Mouse (Mus musculus) thymus, postnatal 36 days (tissue): ENCODE data around the gene Rars2.
"Not testable (repeated sequence)": the region's sequence is repeated elsewhere in the genome, so short reads cannot be mapped to it uniquely, and the experiment has no call there.

ENCODE experiments used
- DNase-seq, 2 experiments: peaks; one replicate each; pipeline ENCODE4 v3.0.0; 2022; ENCODE audit warnings: mixed read lengths in 2 of 2

Rars2 gene

DNA sequence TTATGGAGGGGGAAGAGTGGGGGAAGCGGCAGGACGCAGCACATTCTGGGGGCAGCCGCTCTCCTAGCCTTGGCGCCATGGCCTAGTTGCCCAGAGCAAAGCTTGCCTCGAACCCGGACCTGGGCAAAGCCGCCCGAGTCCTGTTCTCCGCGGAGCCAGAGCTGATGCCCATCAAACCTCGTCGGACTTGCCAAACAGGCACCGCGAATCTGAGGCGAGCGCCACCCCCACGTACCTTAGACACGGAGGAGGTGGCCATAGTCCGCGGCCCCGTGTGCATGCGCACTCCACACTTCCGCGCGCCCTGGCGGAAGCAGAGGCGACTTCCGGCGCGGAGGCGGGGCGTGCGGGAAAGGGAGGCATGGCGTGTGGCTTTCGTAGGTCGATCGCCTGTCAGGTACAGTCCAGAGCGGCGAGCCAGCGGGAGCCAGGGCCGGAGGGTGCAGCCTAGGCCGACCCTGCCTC is at the start of gene Rars2, which contains the start of gene Orc3:
Gene Rars2 (plus strand): TSS at position 328 of the 465 bp plus-strand sequence.
Gene Orc3 (minus strand): TSS at position 315 of the 465 bp plus-strand sequence.
- peak; percentile 91 for DNase-seq

DNA sequence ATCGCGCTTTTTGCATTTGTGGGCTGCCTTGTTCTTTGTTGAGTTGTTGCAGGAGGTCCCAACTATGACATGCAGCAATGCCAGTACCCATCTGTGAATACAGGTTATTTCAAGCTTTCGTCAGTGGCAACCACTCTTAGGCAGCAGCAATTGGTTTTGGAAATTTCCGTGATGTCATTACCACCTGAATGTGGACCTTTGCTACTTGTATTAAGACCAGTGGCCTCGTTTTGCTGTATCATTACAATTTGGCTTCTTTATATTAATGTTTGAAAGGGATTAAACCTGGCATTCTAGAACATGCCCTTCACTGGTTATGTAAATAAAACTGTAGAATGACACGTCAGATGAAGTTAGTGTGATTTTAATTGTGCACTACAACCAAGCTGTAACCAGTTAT is 48.5 kb upstream of the Rars2 start:
- DNase-seq = no peak

DNA sequence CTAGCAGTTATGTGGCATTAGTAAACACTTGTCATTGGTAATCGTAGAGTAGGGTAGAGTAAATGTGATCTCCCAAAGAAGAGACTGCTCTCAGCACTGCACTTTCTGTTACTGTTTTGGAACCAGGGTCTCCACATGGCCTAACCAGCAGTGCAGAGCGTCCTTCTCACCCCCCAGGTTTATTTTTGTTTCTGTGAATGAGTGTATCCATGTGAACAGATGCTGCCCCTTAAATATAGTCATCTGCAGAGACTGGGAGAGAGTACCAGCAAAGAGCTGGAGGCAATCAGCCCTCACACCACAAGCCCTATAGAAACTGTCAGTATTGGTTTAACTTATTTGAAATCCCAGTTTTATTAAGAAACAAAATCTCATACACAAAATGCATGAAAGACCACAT is 41.9 kb upstream of the Rars2 start:
- no peak for DNase-seq

DNA sequence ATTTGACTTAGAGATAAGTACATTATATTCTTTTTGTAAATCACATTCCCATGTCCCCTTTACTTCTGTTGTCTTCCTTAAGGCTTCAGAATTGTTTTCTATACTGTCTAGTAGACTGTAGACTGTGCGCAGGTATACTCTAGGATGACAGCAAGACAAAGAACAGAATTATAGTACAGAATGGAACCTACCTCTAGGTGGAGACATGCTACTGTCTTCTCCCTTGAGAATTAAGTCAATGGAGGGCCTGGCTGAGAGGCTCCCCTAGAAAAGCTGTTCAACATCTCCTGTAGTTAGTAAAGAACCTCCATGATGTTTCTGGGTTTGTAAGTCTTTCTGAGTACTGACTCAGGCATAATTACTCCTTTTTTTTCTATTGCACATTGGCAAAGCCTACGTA is 37.7 kb upstream of the Rars2 start:
- no peak for DNase-seq

DNA sequence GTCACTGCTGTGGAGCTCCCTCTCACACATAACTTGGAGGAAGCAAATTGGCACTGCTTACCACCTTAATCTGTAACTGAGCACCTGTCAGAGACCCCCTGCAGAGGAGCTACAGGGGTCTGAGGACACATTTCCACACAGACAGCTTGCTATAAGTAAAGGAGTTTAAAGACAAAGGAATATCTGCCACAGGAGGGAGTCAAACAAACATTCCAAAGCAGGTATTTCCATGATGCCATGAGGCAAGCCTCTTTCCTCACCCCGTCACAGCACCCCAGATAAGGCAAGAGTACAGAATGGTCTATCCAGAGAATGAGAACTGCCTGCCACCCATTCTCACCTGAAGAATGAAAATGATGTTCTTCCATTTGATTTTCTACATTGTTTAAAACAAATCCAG is 35.5 kb upstream of the Rars2 start:
- DNase-seq = no peak

DNA sequence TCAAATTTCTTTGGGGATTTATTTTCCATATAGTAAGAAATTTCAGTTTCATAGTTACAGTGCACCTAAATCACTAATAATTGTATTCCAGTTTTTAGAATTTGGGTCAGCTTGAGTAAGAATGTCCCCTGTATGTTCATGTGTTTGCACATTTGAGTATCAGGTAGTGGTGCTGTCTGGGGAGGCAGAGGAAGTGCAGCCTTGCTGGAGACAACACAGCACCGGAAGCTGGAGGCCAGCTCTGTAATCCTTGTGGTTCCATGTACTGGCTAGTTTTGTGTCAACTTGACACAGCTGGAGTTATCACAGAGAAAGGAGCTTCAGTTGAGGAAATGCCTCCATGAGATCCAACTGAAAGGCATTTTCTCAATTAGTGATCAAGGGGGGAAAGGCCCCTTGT is 33.3 kb upstream of the Rars2 start:
- DNase-seq = not testable (repeated sequence)

DNA sequence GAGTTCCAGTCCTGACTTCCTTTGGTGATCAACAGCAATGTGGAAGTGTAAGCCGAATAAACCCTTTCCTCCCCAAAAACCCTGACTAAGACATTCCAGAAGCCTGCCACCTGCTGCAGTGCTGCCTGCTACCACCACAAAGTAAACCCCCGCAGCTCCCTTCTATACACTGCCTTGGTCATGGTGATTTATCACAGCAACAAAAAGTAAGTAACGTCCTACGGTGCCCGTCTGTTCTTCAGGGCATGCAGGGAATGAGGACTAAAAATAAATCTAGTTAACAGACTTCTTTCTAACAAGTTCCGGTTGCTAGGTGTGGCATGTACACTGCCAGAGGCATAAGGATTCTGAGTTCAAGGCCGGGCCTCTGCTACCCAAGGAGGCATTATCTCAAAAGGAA is 32.8 kb upstream of the Rars2 start:
- DNase-seq = no peak

DNA sequence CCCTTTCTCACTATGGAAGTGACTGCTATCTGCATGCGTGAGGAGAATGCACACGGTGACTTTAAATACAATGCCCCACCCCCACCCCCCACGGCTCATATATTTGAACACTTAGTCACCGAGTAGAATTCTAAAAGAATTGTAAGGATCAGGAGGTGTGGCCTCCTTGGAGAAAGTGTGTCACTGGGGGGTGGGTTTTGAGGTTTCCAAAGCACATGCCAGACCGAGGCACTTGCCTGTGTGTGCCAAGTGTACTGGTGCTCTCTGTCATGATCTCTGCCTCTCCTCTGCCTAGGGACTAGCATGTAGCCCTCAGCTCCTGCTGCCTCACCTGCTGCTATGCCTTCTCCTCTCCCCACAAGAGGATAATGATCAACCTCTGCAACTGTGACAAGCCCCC is 32.3 kb upstream of the Rars2 start:
- no peak for DNase-seq

DNA sequence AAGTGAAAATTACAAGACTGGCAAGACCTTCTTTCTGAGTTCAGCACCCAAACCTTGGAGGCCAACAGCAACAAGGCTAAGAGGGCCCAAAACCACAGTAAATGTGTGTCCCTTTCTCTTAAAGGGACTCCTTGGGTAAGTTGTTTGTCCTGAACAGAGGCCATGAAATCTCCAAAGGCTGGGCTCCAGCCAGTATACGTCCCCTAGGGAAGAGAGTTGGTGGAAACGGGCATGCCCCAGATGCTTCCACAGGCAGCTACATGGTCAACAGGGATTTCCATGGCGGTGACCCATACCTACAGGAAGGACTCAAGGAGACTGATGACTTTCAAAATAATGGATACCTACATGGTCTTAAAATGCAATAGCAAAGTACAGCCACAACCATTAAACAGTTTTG is 31.3 kb upstream of the Rars2 start:
- DNase-seq = no peak

DNA sequence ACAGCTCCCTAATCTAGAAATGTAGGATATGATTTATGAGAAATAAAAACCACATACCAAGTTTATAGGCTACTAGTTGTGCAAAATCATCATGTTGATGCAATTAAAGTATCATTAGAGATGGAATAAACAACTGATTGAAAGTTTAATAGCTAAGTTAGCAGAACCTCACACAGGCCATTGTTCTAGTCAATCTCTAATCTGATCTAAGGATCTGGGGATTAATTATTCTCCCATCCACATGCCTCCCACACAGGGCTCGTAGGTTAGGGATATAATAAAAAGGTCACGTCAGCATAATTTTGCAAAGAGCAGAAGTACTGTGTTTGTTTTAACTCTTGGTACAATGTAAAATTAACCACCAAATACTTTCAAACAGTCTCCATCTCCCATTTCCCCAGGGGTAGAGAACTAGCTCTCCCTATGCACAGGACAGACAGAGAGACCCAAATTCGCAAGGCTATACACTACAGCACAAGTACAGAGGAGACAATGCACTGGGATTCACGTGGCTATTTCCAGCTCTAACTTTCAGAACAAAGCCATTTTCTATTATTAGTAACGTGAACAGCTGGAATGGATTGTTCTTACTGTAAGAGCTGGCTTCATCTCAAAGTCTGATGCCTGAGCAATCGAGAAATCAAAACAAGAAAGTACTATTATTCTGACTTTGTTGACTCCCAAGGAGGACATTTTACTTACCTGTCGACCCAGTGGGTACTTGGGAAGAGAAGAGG is 29.7 kb upstream of the Rars2 start:
- DNase-seq = no peak

DNA sequence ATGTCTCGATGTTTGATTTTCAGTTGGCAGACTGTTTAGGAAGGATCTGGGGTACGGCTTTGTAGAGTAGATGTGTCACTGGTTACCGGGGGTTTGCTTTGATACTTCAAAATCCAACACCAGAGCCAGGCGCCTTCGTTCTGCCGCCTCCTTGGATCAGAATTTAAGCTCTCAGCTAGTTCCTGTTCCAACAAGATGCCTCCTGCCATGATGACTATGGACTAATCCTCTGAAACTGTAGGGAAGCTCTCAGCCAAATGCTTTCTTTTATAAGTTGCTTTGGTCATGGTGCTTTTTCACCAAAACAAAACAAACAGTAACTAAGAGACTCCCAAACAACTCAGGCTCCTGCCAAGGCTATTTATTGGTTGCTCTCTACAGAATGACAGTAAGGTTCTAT is 11.6 kb upstream of the Rars2 start:
- no peak for DNase-seq

DNA sequence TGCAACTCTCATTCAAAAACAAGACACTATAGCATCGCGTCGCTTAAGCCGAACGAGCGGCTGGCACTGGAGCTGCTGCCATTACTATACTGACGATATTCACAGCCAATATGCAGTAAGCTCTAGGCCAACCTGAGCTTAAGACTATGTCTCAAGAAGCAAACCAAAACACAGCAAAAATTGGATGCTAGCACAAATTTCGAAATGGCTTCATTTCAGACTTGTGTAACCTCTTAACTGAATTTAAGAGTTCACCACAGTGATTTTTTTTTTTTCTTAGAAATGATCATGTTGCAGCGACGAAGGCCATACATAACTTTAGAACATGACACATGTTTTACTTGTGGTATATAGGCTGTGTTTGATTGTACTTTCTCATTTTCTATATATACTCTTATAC is 8.1 kb upstream of the Rars2 start:
- DNase-seq = no peak

DNA sequence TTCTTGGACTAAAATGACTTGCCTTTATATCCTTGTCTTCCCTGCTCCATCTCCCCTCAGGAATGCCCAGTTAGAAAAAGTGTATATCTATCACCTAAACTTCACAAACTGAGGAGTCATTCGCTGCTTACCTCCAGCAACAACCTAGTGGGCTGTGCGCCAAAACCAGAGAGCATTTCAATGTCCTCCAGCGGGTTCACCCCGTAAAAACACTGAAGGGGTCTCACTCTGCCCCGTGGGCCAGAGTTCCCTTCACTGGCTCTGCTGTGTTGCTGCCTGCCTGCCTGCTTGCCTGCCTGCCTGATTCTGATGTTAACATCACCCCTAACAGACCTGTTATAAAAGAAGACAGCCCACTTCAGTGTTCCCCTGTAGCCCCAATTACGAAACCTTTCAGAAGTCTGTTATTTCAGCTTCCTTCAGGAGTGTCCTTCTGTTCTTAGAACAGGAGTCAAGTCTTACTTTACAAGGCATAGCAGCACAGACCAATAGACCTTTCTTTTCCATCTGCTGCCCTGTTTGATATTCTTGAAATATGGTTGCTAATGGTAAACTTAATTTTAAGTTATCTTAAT is 1.1 kb upstream of the Rars2 start:
- DNase-seq = peak in 1 of 2 experiments; percentile 11

DNA sequence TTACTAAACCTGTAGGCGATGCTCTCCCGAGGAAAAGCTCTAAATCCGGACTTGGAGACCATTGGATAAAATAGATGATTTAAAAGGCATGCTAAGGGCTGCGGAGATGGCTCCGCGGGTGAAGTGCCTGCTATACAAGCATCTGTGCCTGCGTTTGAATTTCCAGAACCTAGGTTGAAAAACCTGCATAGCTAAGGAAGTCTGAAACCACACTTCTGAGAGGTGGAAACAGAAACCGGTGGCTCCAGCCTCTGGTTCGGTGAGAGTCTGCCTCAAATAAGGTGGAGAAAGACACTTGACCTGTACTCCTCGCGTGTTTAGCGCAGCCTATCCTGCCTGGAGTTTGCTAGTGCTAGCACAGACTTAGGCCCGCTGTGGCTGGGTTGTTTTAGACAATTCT is 546 bp downstream of the Rars2 start:
- peak in 1 of 2 experiments; percentile 10 for DNase-seq

DNA sequence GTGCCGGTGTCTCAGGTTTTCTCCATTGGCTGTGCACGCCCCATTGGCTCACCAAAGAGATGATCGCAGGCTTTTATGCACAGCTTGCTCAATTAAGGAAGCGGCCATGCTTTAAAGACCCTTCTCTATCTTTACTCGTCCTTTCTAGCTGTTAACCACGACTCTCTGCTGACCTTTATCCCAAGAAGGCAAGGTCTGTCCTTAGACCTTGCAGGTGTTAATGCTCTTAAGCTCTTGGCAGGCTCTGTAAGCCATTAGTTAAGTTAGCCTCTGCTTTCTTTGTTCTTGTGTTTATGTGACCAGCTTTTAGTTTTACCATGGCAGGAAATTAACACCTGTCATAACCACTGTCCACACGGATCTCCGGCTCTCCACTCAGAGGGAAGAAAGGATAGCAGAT is 1.4 kb downstream of the Rars2 start:
- DNase-seq = no peak

DNA sequence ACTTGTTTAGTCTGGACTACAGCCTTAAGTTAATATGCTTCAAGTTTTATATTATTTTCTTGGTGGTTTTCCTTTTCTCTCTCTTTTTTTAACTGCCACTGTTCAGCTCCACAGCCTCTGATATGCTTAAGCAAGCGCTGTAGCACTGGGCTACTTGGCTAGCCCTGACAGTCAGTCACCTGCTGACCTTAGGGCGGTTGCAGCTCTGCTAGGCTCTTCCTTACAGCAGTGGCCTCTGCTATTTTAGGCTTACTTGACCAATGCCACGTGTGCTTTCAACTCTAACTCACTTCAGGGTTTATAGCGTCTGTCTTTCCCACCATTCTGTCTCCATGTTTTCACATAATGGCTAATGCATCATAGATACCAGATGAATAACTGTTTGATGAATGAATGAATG is 10.8 kb downstream of the Rars2 start:
- no peak for DNase-seq

DNA sequence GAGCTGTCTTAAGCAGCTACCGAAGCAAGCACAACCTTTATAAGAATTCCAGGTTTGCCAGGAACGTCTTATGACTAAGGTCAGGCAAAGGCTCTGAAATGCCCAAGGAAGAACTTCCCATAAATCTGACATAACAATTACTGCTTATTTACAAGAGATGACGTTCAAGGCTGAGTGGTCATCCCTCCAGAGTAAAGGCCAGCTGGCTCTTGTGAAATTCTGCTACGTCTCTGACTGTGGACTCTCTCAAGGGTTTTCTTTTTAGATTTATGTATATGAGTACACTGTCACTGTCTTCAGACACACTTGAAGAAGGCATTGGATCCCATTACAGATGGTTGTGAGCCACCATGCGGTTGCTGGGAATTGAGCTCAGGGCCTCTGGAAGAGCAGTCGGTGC is 11.6 kb downstream of the Rars2 start:
- no peak for DNase-seq

DNA sequence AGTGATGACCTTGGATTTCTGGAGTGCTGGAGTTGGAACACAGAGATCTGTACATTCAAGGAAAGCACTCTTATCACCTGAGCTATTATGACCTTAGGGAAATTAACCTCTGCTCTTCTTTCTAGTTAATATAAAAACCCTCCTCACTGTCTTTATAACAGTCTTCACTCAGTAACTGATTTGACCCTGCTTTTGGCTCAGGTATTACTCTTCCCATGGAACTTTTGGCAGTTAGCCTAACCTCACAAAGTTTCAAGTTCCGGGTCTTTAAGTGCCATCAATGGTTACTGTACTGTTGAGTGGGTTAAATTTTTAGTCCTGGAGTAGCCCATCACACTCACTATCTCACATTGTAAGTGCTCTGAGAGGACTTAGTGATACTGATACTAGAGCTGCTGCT is 15.2 kb downstream of the Rars2 start:
- no peak for DNase-seq

DNA sequence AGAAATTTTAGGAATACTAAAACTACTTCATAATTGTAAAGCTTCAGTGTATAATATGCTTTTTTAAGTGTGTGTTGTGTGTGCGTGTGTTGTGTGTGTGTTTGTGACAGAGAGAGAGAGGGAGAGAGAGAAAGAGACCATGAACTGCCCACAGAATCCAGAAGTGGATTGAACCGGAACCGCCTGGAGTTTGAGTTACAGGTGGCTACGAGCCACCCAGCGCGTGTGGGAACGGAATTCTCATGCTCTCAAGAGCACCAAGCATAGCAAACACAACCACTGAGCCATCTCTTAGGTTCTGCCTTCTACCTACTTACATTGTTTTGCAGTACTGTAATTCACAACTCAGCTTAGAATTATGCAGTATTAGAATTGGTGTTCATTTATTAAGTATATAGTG is 19.4 kb downstream of the Rars2 start:
- no peak for DNase-seq

DNA sequence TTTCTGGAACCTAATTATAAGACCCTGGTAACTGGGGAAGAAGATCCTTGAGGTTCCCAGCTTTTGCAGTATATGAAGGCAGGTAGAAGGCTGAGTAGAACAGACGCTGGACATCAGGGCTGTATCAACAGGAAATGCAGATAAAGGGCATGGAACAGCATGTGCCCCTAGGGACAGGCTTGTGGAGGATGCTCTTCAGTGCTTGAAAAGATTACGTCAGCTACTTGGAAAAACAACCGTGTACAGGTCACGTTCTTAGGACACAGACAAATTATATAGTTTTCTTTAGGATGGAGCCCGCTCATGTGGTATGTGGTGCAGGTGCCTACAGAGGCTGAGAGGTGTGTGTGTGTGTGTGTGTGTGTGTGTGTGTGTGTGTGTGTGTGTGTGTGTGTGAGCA is 21.3 kb downstream of the Rars2 start:
- DNase-seq = no peak

DNA sequence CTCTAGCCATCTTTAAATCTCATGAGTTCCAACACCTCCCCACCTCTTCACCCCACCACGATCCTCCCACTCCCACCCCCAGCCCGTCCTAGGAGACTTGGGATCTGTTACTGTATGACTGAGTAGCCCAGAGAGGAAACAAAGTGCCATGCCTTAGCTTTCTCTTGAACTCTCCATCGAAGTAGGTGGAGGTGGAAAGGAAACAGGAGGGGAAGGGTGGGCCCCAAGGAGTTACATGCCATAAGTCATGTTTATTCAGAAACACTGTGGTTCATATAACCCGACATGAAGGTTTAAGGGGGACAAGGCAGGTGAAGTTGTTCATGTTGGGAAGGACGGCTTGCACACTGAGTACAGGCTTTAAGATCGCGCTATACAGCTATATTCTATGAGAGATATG is 22.6 kb downstream of the Rars2 start:
- no peak for DNase-seq

DNA sequence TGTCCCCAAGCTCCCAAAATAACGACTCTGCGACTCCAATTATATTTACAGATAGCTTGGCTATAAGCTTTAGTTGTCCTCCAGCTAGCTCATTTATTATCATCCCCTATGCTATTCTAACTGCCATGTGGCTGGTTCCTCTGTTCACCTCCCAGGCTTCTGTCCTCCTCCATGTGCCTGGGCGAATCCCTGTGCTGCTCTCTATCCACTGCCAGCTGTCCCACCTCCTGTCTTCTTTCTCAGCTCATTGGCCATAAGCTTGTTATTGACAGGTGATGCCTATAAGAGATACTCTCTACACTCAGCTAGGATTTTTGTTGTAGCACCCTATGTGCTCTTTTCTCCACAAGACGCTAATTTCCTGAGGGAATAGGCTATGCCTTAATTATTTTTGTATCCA is 23.1 kb downstream of the Rars2 start:
- no peak for DNase-seq

DNA sequence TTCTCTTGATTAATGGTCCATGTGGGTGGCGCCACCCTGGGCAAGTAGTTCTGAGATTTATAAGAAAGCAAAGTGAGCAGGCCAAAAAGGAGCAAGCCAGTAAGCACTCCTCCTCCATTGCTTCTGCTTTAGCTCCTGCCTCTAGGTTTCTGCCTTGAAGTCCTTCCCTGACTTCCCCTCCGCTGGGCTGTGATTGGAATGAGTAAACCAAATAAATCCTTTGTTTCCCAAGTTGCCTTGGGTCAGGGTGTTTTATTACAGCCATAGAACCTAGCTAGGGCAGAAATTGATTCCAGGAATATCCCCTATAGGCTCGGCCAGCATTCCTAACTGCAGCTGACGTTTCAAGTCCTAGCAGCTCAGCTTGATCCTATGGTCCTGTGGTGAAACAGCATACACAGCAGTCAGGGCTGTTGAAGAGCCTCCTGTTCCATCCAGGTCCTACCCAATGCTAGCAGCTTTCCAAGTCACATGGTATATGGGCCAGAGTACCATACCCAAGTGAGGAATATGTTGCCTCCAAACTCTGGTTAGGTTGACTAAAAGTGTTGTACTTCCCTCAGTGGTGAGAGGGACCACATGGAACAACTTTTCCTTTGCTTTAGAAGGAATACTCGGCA is 25.1 kb downstream of the Rars2 start:
- DNase-seq = no peak

DNA sequence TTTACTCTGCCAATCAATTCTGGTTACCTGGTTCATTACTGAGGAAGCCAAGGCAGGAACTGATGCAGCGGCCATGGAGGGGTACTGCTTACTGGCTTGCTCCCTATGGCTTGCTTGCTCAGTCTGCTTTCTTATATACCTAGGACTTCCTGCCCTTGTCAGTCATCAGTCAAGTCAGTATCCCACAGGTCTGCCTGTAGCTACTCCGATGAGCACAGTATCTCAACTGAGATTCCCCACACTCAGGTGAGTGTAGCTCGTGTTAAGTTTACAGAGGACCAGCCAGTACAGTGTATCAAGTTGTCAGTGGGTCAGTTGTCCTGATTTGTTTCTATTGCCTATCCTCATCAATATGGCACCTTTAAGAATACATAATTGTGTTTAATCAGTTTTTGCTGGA is 26.0 kb downstream of the Rars2 start:
- no peak for DNase-seq
